Mouse (Mus musculus): ENCODE measurements around the gene Gm1604a. TPM values are rescaled to one million over a fixed set of nuclear protein-coding genes. Genes with fewer than 3 reads are reported as not detected.

The Gm1604a gene
- total RNA-seq, 4 experiments from 2014 or later = 0.68 to 2.5 (median 1.8) TPM

Other genes starting within 250 kb of the Gm1604a start
- 10 to 100 TPM; 37.9 to 48.8 (median 40.2) TPM for gene Ezr, start 242.8 kb upstream of the Gm1604a start, total RNA-seq (2022)
- gene Rsph3b, start 76.9 kb upstream of the Gm1604a start, total RNA-seq (2022) = 10 to 100 TPM; 27.0 to 29.7 (median 28.7) TPM
- gene Tagap1, start 64.4 kb upstream of the Gm1604a start, total RNA-seq (2022) = 10 to 100 TPM; 28.7 to 32.4 (median 29.2) TPM
- gene Rnaset2b, start 54.9 kb upstream of the Gm1604a start, total RNA-seq (2022) = 10 to 100 TPM; 47.5 to 62.4 (median 55.7) TPM
- 1 to 10 TPM in 1 of 4 experiments, under 1 TPM in 3; 0.23 to 1.3 (median 0.61) TPM for gene Gm49721, start 46.7 kb upstream of the Gm1604a start, total RNA-seq (2022)
- 10 to 100 TPM; 49.6 to 57.2 (median 50.4) TPM for gene Rps6ka2, start 144.5 kb downstream of the Gm1604a start, total RNA-seq (2022)

All from left cerebral cortex, adult 8-10 months (tissue).